Mouse (Mus musculus): ENCODE measurements around the gene Rhot2. TPM values are rescaled to one million over a fixed set of nuclear protein-coding genes. Genes with fewer than 3 reads are reported as not detected.

Rhot2 gene
- total RNA-seq, 1 experiment: 36.8 TPM

GRCm38 (mm10) chr17:25796951-25797369 lies 47.7 kb downstream of the Rhot2 start, which contains the start of gene Metrn:
Metrn (minus strand) TSS chr17:25797136.
- Histone ChIP-seq H3K4me1 (ENCODE audit: control insufficient read depth in 2 of 2, insufficient read depth in 2 of 2, low read length in 2 of 2, poor library complexity in 1 of 2) (peaks cover 3 to 7% of the 10 kb centered on the region in 2 experiments; a peak in 2 of 4 replicates), H3K9ac (ENCODE audit: insufficient read depth, low read depth, low read length, poor library complexity, severe bottlenecking) (peak within 1 kb of the TSS; percentile 60), H3K4me3 (ENCODE audit: insufficient read depth in 1 of 2, low read depth in 1 of 2, low read length in 2 of 2, poor library complexity in 1 of 2, severe bottlenecking in 1 of 2) (peak within 1 kb of the TSS; percentile 68 to 76), H3K27ac (ENCODE audit: insufficient read depth, low read depth, low read length, poor library complexity, severe bottlenecking) (no peak within 1 kb of the TSS), H3K9me3 (ENCODE audit: control insufficient read depth, insufficient read depth, low read depth, low read length) (no peaks in the 10 kb centered on the region), H3K36me3 (ENCODE audit: control insufficient read depth, insufficient read depth, low read length, poor library complexity, severe bottlenecking) (peaks cover 4% of the 10 kb centered on the region; the same call in 1 of the 2 replicates)
- DNase-seq (ENCODE audit: low read depth, low spot score): no peak
- TF ChIP-seq ZNF384 (IDR thresholded peaks at IDR 0.05; ENCODE audit: low read depth, low read length): no peak
- no peak for TF ChIP-seq MAFK (IDR thresholded peaks at IDR 0.05; ENCODE audit: insufficient read depth, low read depth, low read length)
- no peak for TF ChIP-seq HCFC1 (IDR thresholded peaks at IDR 0.05; ENCODE audit: borderline replicate concordance, insufficient read depth, low read length)
- TF ChIP-seq ZC3H11A (IDR thresholded peaks at IDR 0.05; ENCODE audit: borderline replicate concordance, low read depth, low read length): no peak
- TF ChIP-seq CHD2 (IDR thresholded peaks at IDR 0.05; ENCODE audit: low read depth, low read length): no peak
- in situ Hi-C loops (cut with MboI; ENCODE audit: low sequenced_read_pairs in 2 of 2, unreplicated experiment in 2 of 2): no loop called here

GRCm38 (mm10) chr17:25796211-25796771 lies 48.4 kb downstream of the Rhot2 start:
- H3K27ac ChIP-seq (ENCODE audit: insufficient read depth, low read depth, low read length, poor library complexity, severe bottlenecking): no peak overlapping the region
- peaks cover 4% of the 10 kb centered on the region; the same call in 1 of the 2 replicates for H3K36me3 ChIP-seq (ENCODE audit: control insufficient read depth, insufficient read depth, low read length, poor library complexity, severe bottlenecking)
- H3K4me3 ChIP-seq (ENCODE audit: insufficient read depth in 1 of 2, low read depth in 1 of 2, low read length in 2 of 2, poor library complexity in 1 of 2, severe bottlenecking in 1 of 2): peak overlapping the region; percentile 68 to 76
- DNase-seq (ENCODE audit: low read depth, low spot score): no peak
- H3K4me1 ChIP-seq (ENCODE audit: control insufficient read depth in 2 of 2, insufficient read depth in 2 of 2, low read length in 2 of 2, poor library complexity in 1 of 2): peaks cover 3 to 9% of the 10 kb centered on the region in 2 experiments; a peak in 2 of 4 replicates
- in situ Hi-C loops (cut with MboI; ENCODE audit: low sequenced_read_pairs in 2 of 2, unreplicated experiment in 2 of 2): no loop called here
- no peaks in the 10 kb centered on the region for H3K9me3 ChIP-seq (ENCODE audit: control insufficient read depth, insufficient read depth, low read depth, low read length)
- no peak for TF ChIP-seq ZC3H11A (IDR thresholded peaks at IDR 0.05; ENCODE audit: borderline replicate concordance, low read depth, low read length)
- TF ChIP-seq MAFK (IDR thresholded peaks at IDR 0.05; ENCODE audit: insufficient read depth, low read depth, low read length): no peak
- no peak for TF ChIP-seq CHD2 (IDR thresholded peaks at IDR 0.05; ENCODE audit: low read depth, low read length)
- no peak for TF ChIP-seq ZNF384 (IDR thresholded peaks at IDR 0.05; ENCODE audit: low read depth, low read length)
- TF ChIP-seq HCFC1 (IDR thresholded peaks at IDR 0.05; ENCODE audit: borderline replicate concordance, insufficient read depth, low read length): no peak
- peak overlapping the region; percentile 60 for H3K9ac ChIP-seq (ENCODE audit: insufficient read depth, low read depth, low read length, poor library complexity, severe bottlenecking)

- Histone ChIP-seq H3K4me1 (ENCODE audit: control insufficient read depth in 2 of 2, insufficient read depth in 2 of 2, low read length in 2 of 2, poor library complexity in 1 of 2) (peaks cover 3 to 10% of the 10 kb centered on the region in 2 experiments; a peak in 2 of 4 replicates), H3K9ac (ENCODE audit: insufficient read depth, low read depth, low read length, poor library complexity, severe bottlenecking) (peak within 1 kb of the TSS; percentile 60), H3K9me3 (ENCODE audit: control insufficient read depth, insufficient read depth, low read depth, low read length) (no peaks in the 10 kb centered on the region), H3K27ac (ENCODE audit: insufficient read depth, low read depth, low read length, poor library complexity, severe bottlenecking) (no peak within 1 kb of the TSS), H3K4me3 (ENCODE audit: insufficient read depth in 1 of 2, low read depth in 1 of 2, low read length in 2 of 2, poor library complexity in 1 of 2, severe bottlenecking in 1 of 2) (peak within 1 kb of the TSS; percentile 68 to 76), H3K36me3 (ENCODE audit: control insufficient read depth, insufficient read depth, low read length, poor library complexity, severe bottlenecking) (peaks cover 4% of the 10 kb centered on the region; the same call in 1 of the 2 replicates)
- in situ Hi-C loops (cut with MboI; ENCODE audit: low sequenced_read_pairs in 2 of 2, unreplicated experiment in 2 of 2): no loop called here
- TF ChIP-seq HCFC1 (IDR thresholded peaks at IDR 0.05; ENCODE audit: borderline replicate concordance, insufficient read depth, low read length) (no peak), MAFK (IDR thresholded peaks at IDR 0.05; ENCODE audit: insufficient read depth, low read depth, low read length) (no peak), ZC3H11A (IDR thresholded peaks at IDR 0.05; ENCODE audit: borderline replicate concordance, low read depth, low read length) (no peak), ZNF384 (IDR thresholded peaks at IDR 0.05; ENCODE audit: low read depth, low read length) (no peak)
- no peak for DNase-seq (ENCODE audit: low read depth, low spot score)
These were observed 49.0 kb downstream of the Rhot2 start, which contains the start of gene AC134908.4 for GRCm38 (mm10) chr17:25795609-25796092. AC134908.4 (minus strand) TSS chr17:25795659.

- TF ChIP-seq MAFK (IDR thresholded peaks at IDR 0.05; ENCODE audit: insufficient read depth, low read depth, low read length) (no peak), ZNF384 (IDR thresholded peaks at IDR 0.05; ENCODE audit: low read depth, low read length) (no peak), HCFC1 (IDR thresholded peaks at IDR 0.05; ENCODE audit: borderline replicate concordance, insufficient read depth, low read length) (no peak)
- in situ Hi-C loops (cut with MboI; ENCODE audit: low sequenced_read_pairs in 2 of 2, unreplicated experiment in 2 of 2): no loop called here
- no peak overlapping the region for H3K9ac ChIP-seq (ENCODE audit: insufficient read depth, low read depth, low read length, poor library complexity, severe bottlenecking)
- H3K36me3 ChIP-seq (ENCODE audit: control insufficient read depth, insufficient read depth, low read length, poor library complexity, severe bottlenecking): peaks cover 4% of the 10 kb centered on the region; the same call in 1 of the 2 replicates
- no peaks in the 10 kb centered on the region for H3K9me3 ChIP-seq (ENCODE audit: control insufficient read depth, insufficient read depth, low read depth, low read length)
- no peak overlapping the region for H3K4me3 ChIP-seq (ENCODE audit: insufficient read depth in 1 of 2, low read depth in 1 of 2, low read length in 2 of 2, poor library complexity in 1 of 2, severe bottlenecking in 1 of 2)
- DNase-seq (ENCODE audit: low read depth, low spot score): no peak
- H3K27ac ChIP-seq (ENCODE audit: insufficient read depth, low read depth, low read length, poor library complexity, severe bottlenecking): no peak overlapping the region
- H3K4me1 ChIP-seq (ENCODE audit: control insufficient read depth in 2 of 2, insufficient read depth in 2 of 2, low read length in 2 of 2, poor library complexity in 1 of 2): peaks cover 3 to 10% of the 10 kb centered on the region in 2 experiments; a peak in 2 of 4 replicates
These were observed 49.7 kb downstream of the Rhot2 start for GRCm38 (mm10) chr17:25794998-25795397.

All from ES-E14 (cell line).